Mouse (Mus musculus): ENCODE measurements at regions not wholly inside any gene's neighbourhood (a gene's known extent, or its start where the extent isn't known, plus 50 kb on each side); places are given as distances from the start of the nearest gene placed in this dataset.

DNA sequence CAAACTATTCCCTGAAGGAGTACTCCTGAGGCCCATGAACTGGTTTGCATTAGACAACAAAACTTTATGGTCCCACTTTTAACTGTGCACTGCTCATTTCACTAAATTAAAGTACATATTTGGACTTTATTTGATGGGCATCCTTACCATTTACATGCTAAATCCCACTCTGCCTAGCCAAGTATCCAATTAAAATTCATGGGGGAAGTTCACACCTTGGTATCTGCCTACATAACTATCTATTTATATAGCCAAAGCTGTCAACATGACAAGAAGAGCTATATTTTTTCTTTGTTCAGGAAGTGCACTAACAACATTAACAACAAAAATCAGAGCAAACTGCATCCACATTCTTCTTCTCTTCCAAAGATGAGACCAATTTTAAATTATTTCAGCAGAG, 317.7 kb upstream of the Nwd2 start:
- no peak for DNase-seq (ENCODE audit: low spot score)
- Histone ChIP-seq H3K9me3 (replicated peaks; ENCODE audit: control insufficient read depth, low read length) (no peaks in the 10 kb centered on the region), H3K4me3 (ENCODE audit: low read depth, low read length) (no peak overlapping the region), H3K36me3 (replicated peaks; ENCODE audit: control insufficient read depth, insufficient read depth, low read length) (no peaks in the 10 kb centered on the region), H3K4me2 (ENCODE audit: low read depth, low read length) (no peak overlapping the region), H3K4me1 (ENCODE audit: control insufficient read depth, insufficient read depth) (no peaks in the 10 kb centered on the region), H3K9ac (replicated peaks; ENCODE audit: low read depth, low read length) (no peak overlapping the region), H3K27ac (ENCODE audit: low read depth) (no peak overlapping the region), H3K27me3 (ENCODE audit: control insufficient read depth, insufficient read depth, low read length) (no peaks in the 10 kb centered on the region)
- ATAC-seq (ENCODE audit: insufficient read depth, low read depth) = no peak
- TF ChIP-seq CTCF (IDR thresholded peaks at IDR 0.05; ENCODE audit: low read depth) (no peak), EP300 (IDR thresholded peaks at IDR 0.05; ENCODE audit: low read depth) (no peak)

GRCm38 (mm10) chr5:63351108-63351507, 297.8 kb upstream of the Nwd2 start:
- no peak overlapping the region for H3K4me3 ChIP-seq (ENCODE audit: low read depth, low read length)
- no peaks in the 10 kb centered on the region for H3K36me3 ChIP-seq (replicated peaks; ENCODE audit: control insufficient read depth, insufficient read depth, low read length)
- no peaks in the 10 kb centered on the region for H3K4me1 ChIP-seq (ENCODE audit: control insufficient read depth, insufficient read depth)
- no peak overlapping the region for H3K27ac ChIP-seq (ENCODE audit: low read depth)
- no peaks in the 10 kb centered on the region for H3K27me3 ChIP-seq (ENCODE audit: control insufficient read depth, insufficient read depth, low read length)
- 44% methylated on average over 2 of the region's 2 CpGs for WGBS
- DNase-seq (ENCODE audit: low spot score) = no peak
- no peaks in the 10 kb centered on the region for H3K9me3 ChIP-seq (replicated peaks; ENCODE audit: control insufficient read depth, low read length)
- ATAC-seq (ENCODE audit: insufficient read depth, low read depth) = no peak
- H3K9ac ChIP-seq (replicated peaks; ENCODE audit: low read depth, low read length) = no peak overlapping the region
- TF ChIP-seq EP300 (IDR thresholded peaks at IDR 0.05; ENCODE audit: low read depth) (no peak), CTCF (IDR thresholded peaks at IDR 0.05; ENCODE audit: low read depth) (no peak)
- no peak overlapping the region for H3K4me2 ChIP-seq (ENCODE audit: low read depth, low read length)

- no peak overlapping the region for H3K27ac ChIP-seq (ENCODE audit: low read depth)
- H3K36me3 ChIP-seq (replicated peaks; ENCODE audit: control insufficient read depth, insufficient read depth, low read length) = no peaks in the 10 kb centered on the region
- 69% methylated on average over 2 of the region's 2 CpGs for WGBS
- no peaks in the 10 kb centered on the region for H3K27me3 ChIP-seq (ENCODE audit: control insufficient read depth, insufficient read depth, low read length)
- no peak overlapping the region for H3K4me3 ChIP-seq (ENCODE audit: low read depth, low read length)
- H3K9ac ChIP-seq (replicated peaks; ENCODE audit: low read depth, low read length) = no peak overlapping the region
- H3K4me1 ChIP-seq (ENCODE audit: control insufficient read depth, insufficient read depth) = no peaks in the 10 kb centered on the region
- no peak for DNase-seq (ENCODE audit: low spot score)
- no peak for TF ChIP-seq EP300 (IDR thresholded peaks at IDR 0.05; ENCODE audit: low read depth)
- TF ChIP-seq CTCF (IDR thresholded peaks at IDR 0.05; ENCODE audit: low read depth) = no peak
- H3K9me3 ChIP-seq (replicated peaks; ENCODE audit: control insufficient read depth, low read length) = no peaks in the 10 kb centered on the region
- no peak overlapping the region for H3K4me2 ChIP-seq (ENCODE audit: low read depth, low read length)
- no peak for ATAC-seq (ENCODE audit: insufficient read depth, low read depth)
Measured at GRCm38 (mm10) chr5:63391956-63392355, 256.9 kb upstream of the Nwd2 start.

DNA sequence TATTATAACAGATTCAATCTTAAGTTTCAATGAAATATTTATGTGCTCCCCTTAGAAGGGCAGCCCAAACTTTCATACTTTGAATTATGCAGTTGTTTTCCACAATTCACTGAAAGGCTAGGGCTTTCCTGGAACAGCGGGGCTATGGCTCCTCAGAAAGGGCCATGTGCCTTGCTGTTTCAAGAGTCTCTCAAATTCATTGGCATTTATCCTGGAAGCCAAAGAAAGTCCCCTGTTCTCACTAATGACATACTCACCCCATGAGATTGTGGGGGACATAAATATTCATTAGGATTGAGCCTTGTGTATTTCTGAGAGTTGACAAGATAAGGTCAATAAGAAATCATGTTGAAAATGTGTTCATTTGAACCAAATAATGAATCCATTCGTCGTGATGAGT, 250.9 kb upstream of the Nwd2 start:
- no peak overlapping the region for H3K27ac ChIP-seq (ENCODE audit: low read depth)
- no peak for ATAC-seq (ENCODE audit: insufficient read depth, low read depth)

GRCm38 (mm10) chr5:63430167-63430566, 218.7 kb upstream of the Nwd2 start:
- no peaks in the 10 kb centered on the region for H3K4me1 ChIP-seq (ENCODE audit: control insufficient read depth, insufficient read depth)
- TF ChIP-seq EP300 (IDR thresholded peaks at IDR 0.05; ENCODE audit: low read depth) (no peak), CTCF (IDR thresholded peaks at IDR 0.05; ENCODE audit: low read depth) (no peak)
- H3K4me2 ChIP-seq (ENCODE audit: low read depth, low read length) = no peak overlapping the region
- no peak overlapping the region for H3K4me3 ChIP-seq (ENCODE audit: low read depth, low read length)
- no peak overlapping the region for H3K9ac ChIP-seq (replicated peaks; ENCODE audit: low read depth, low read length)
- ATAC-seq (ENCODE audit: insufficient read depth, low read depth) (no peak), DNase-seq (ENCODE audit: low spot score) (no peak)
- H3K27ac ChIP-seq (ENCODE audit: low read depth) = no peak overlapping the region
- 79% methylated on average over 3 of the region's 3 CpGs for WGBS
- no peaks in the 10 kb centered on the region for H3K36me3 ChIP-seq (replicated peaks; ENCODE audit: control insufficient read depth, insufficient read depth, low read length)
- no peaks in the 10 kb centered on the region for H3K27me3 ChIP-seq (ENCODE audit: control insufficient read depth, insufficient read depth, low read length)
- H3K9me3 ChIP-seq (replicated peaks; ENCODE audit: control insufficient read depth, low read length) = no peaks in the 10 kb centered on the region

More for the DNA sequence above, 250.9 kb upstream of the Nwd2 start:
- no peaks in the 10 kb centered on the region for H3K9me3 ChIP-seq (replicated peaks; ENCODE audit: control insufficient read depth, low read length)
- 66% methylated on average over 3 of the region's 3 CpGs for WGBS
- TF ChIP-seq CTCF (IDR thresholded peaks at IDR 0.05; ENCODE audit: low read depth) = no peak
- TF ChIP-seq EP300 (IDR thresholded peaks at IDR 0.05; ENCODE audit: low read depth) = no peak
- H3K4me2 ChIP-seq (ENCODE audit: low read depth, low read length) = no peak overlapping the region
- no peak for DNase-seq (ENCODE audit: low spot score)
- H3K36me3 ChIP-seq (replicated peaks; ENCODE audit: control insufficient read depth, insufficient read depth, low read length) = no peaks in the 10 kb centered on the region
- no peak overlapping the region for H3K9ac ChIP-seq (replicated peaks; ENCODE audit: low read depth, low read length)
- no peak overlapping the region for H3K4me3 ChIP-seq (ENCODE audit: low read depth, low read length)
- no peaks in the 10 kb centered on the region for H3K4me1 ChIP-seq (ENCODE audit: control insufficient read depth, insufficient read depth)
- no peaks in the 10 kb centered on the region for H3K27me3 ChIP-seq (ENCODE audit: control insufficient read depth, insufficient read depth, low read length)

- Histone ChIP-seq H3K27me3 (ENCODE audit: control insufficient read depth, insufficient read depth, low read length) (no peaks in the 10 kb centered on the region), H3K36me3 (replicated peaks; ENCODE audit: control insufficient read depth, insufficient read depth, low read length) (no peaks in the 10 kb centered on the region), H3K4me3 (ENCODE audit: low read depth, low read length) (no peak overlapping the region), H3K9me3 (replicated peaks; ENCODE audit: control insufficient read depth, low read length) (no peaks in the 10 kb centered on the region), H3K9ac (replicated peaks; ENCODE audit: low read depth, low read length) (no peak overlapping the region), H3K4me1 (ENCODE audit: control insufficient read depth, insufficient read depth) (no peaks in the 10 kb centered on the region), H3K27ac (ENCODE audit: low read depth) (no peak overlapping the region), H3K4me2 (ENCODE audit: low read depth, low read length) (no peak overlapping the region)
- 63% methylated on average over 3 of the region's 3 CpGs for WGBS
- DNase-seq (ENCODE audit: low spot score) (no peak), ATAC-seq (ENCODE audit: insufficient read depth, low read depth) (no peak)
- TF ChIP-seq EP300 (IDR thresholded peaks at IDR 0.05; ENCODE audit: low read depth) = no peak
- TF ChIP-seq CTCF (IDR thresholded peaks at IDR 0.05; ENCODE audit: low read depth) = no peak
Measured at GRCm38 (mm10) chr5:63444407-63444806, 204.5 kb upstream of the Nwd2 start.

Data from heart, postnatal 0 days (tissue).